Mouse (Mus musculus) bone marrow macrophage, adult 2 months (primary cell): ENCODE data around the gene Ccl5.

ENCODE experiments used
- CTCF ChIP-seq: IDR thresholded peaks from 2 replicates; pipeline ENCODE4 v1.5.1; 2012; ENCODE audit warnings: low read depth, mild to moderate bottlenecking, low read length, moderate library complexity
- POLR2A ChIP-seq: IDR thresholded peaks from 2 replicates; pipeline ENCODE4 v1.6.1; 2012; ENCODE audit warnings: mild to moderate bottlenecking, low read depth, low read length, borderline replicate concordance

GRCm38 (mm10) chr11:83541415-83541814, 11.1 kb upstream of the Ccl5 start:
- TF ChIP-seq CTCF: no peak
- TF ChIP-seq POLR2A: no peak
